Mouse (Mus musculus) intestine, embryonic 14.5 days (tissue): Measurements from ENCODE around the gene Ogg1. TPM values are rescaled to one million over a fixed set of nuclear protein-coding genes. Genes with fewer than 3 reads are reported as not detected.

ENCODE experiments used
- ATAC-seq: fragments of 200-750 bp; cut with Nextera tagmentation; replicated peaks from 2 replicates; pipeline ENCODE4 v1.8.0; 2017; ENCODE audit warnings: low read depth, moderate number of reproducible peaks, moderate TSS enrichment, moderate library complexity; ENCODE audit not compliant: low FRiP score, low TSS enrichment
- DNase-seq: peaks from one replicate; pipeline ENCODE4 v3.0.0-alpha.2; 2018; ENCODE audit warnings: low spot score
- H3K27ac ChIP-seq: fragments of 300-500 bp; sonication (generic); 2 replicates; pipeline ENCODE4 v1.5.1; 2014; ENCODE audit warnings: low read depth, mild to moderate bottlenecking, control low read depth
- H3K27me3 ChIP-seq: fragments of 300-500 bp; sonication (generic); replicated peaks from 2 replicates; pipeline ENCODE4 v1.6.1; 2014; ENCODE audit warnings: low read length, control low read depth; ENCODE audit not compliant: control insufficient read depth, insufficient read depth
- H3K36me3 ChIP-seq: fragments of 300-500 bp; sonication (generic); 2 replicates; pipeline ENCODE4 v1.6.1; 2014; ENCODE audit warnings: low read length, control low read depth; ENCODE audit not compliant: control insufficient read depth, insufficient read depth
- H3K4me1 ChIP-seq: fragments of 300-500 bp; sonication (generic); replicated peaks from 2 replicates; pipeline ENCODE4 v1.6.1; 2014; ENCODE audit warnings: low read length, control low read depth, mixed read lengths; ENCODE audit not compliant: control insufficient read depth, insufficient read depth
- H3K4me2 ChIP-seq: fragments of 300-500 bp; sonication (generic); 2 replicates; pipeline ENCODE4 v1.6.1; 2014; ENCODE audit warnings: low read length
- H3K4me3 ChIP-seq: fragments of 300-500 bp; sonication (generic); 2 replicates; pipeline ENCODE4 v1.5.1; 2014; ENCODE audit warnings: low read depth, low read length, control low read depth, mixed read lengths
- H3K9ac ChIP-seq: fragments of 300-500 bp; sonication (generic); 2 replicates; pipeline ENCODE4 v1.6.1; 2014; ENCODE audit warnings: mild to moderate bottlenecking, low read length
- H3K9me3 ChIP-seq: fragments of 300-500 bp; sonication (generic); 2 replicates; pipeline ENCODE4 v1.6.1; 2016; ENCODE audit warnings: low read length, control low read depth; ENCODE audit not compliant: control insufficient read depth
- WGBS: fragments of 180-500 bp; shearing (Covaris S2); extraction: QIAGEN DNeasy Blood & Tissue Kit; methylation state at CpG from one replicate; pipeline ENCODE4 v1.1.7; 2014; 5-methylcytosine and 5-hydroxymethylcytosine counted together
- polyA plus RNA-seq: library from polyadenylated mRNA; unstranded; fragments of >200 nt; fragmentation: Nextera tagmentation; extraction: Ambion mirVana; gene quantifications from 2 replicates; pipeline ENCODE4 v1.2.1, GENCODE M21; 2014

The Ogg1 gene
- polyA plus RNA-seq, 1 experiment from 2014 or later: 12.7 TPM

GRCm38 (mm10) chr6:113351161-113351560, 24.4 kb downstream of the Ogg1 start:
- DNase-seq (no peak), ATAC-seq (no peak)
- H3K36me3 ChIP-seq: no peaks in the 10 kb centered on the region
- H3K9ac ChIP-seq: no peak overlapping the region
- no peaks in the 10 kb centered on the region for H3K27me3 ChIP-seq
- H3K4me3 ChIP-seq: no peak overlapping the region
- peaks cover 5% of the 10 kb centered on the region; the same call in 1 of the 2 replicates for H3K4me1 ChIP-seq
- no peak overlapping the region for H3K4me2 ChIP-seq
- 70% methylated on average over 1 of the region's 1 CpGs for WGBS
- H3K9me3 ChIP-seq: no peaks in the 10 kb centered on the region
- no peak overlapping the region for H3K27ac ChIP-seq

- Histone ChIP-seq H3K9me3 (no peaks in the 10 kb centered on the region), H3K27ac (no peak overlapping the region), H3K4me1 (peaks cover 5% of the 10 kb centered on the region; the same call in 1 of the 2 replicates), H3K4me3 (no peak overlapping the region), H3K36me3 (no peaks in the 10 kb centered on the region), H3K9ac (no peak overlapping the region), H3K4me2 (no peak overlapping the region), H3K27me3 (no peaks in the 10 kb centered on the region)
- ATAC-seq (no peak), DNase-seq (no peak)
- WGBS: 52% methylated on average over 10 of the region's 10 CpGs
These were observed 24.9 kb downstream of the Ogg1 start for GRCm38 (mm10) chr6:113351653-113352052.

GRCm38 (mm10) chr6:113352820-113353219, 26.0 kb downstream of the Ogg1 start:
- Histone ChIP-seq H3K4me1 (peaks cover 5% of the 10 kb centered on the region; the same call in 1 of the 2 replicates), H3K4me2 (no peak overlapping the region), H3K4me3 (no peak overlapping the region), H3K36me3 (no peaks in the 10 kb centered on the region), H3K9me3 (no peaks in the 10 kb centered on the region), H3K27me3 (no peaks in the 10 kb centered on the region), H3K27ac (no peak overlapping the region), H3K9ac (no peak overlapping the region)
- WGBS: 70% methylated on average over 3 of the region's 3 CpGs
- ATAC-seq (no peak), DNase-seq (no peak)

GRCm38 (mm10) chr6:113353696-113354095, 26.9 kb downstream of the Ogg1 start:
- H3K9me3 ChIP-seq: no peaks in the 10 kb centered on the region
- no peaks in the 10 kb centered on the region for H3K27me3 ChIP-seq
- DNase-seq: no peak
- no peak overlapping the region for H3K4me3 ChIP-seq
- H3K9ac ChIP-seq: no peak overlapping the region
- no peak for ATAC-seq
- peaks cover 5% of the 10 kb centered on the region; the same call in 1 of the 2 replicates for H3K4me1 ChIP-seq
- H3K27ac ChIP-seq: no peak overlapping the region
- no peaks in the 10 kb centered on the region for H3K36me3 ChIP-seq
- 67% methylated on average over 3 of the region's 3 CpGs for WGBS
- H3K4me2 ChIP-seq: no peak overlapping the region

- Histone ChIP-seq H3K4me1 (no peaks in the 10 kb centered on the region), H3K36me3 (0 out of 2 replicates have a peak, but pooled peaks cover 6% of the 10 kb centered on the region), H3K27ac (no peak overlapping the region), H3K27me3 (no peaks in the 10 kb centered on the region), H3K9ac (no peak overlapping the region), H3K4me3 (no peak overlapping the region), H3K4me2 (no peak overlapping the region), H3K9me3 (no peaks in the 10 kb centered on the region)
- no peak for ATAC-seq
- 77% methylated on average over 4 of the region's 4 CpGs for WGBS
- DNase-seq: no peak
These were observed 34.7 kb downstream of the Ogg1 start for GRCm38 (mm10) chr6:113361476-113361875.

- ATAC-seq (no peak), DNase-seq (no peak)
- Histone ChIP-seq H3K9me3 (no peaks in the 10 kb centered on the region), H3K9ac (no peak overlapping the region), H3K36me3 (peaks cover 13% of the 10 kb centered on the region; the same call in 1 of the 2 replicates), H3K27ac (no peak overlapping the region), H3K4me1 (no peaks in the 10 kb centered on the region), H3K4me3 (no peak overlapping the region), H3K27me3 (no peaks in the 10 kb centered on the region), H3K4me2 (no peak overlapping the region)
- WGBS: 96% methylated on average over 1 of the region's 1 CpGs
These were observed 35.5 kb downstream of the Ogg1 start for GRCm38 (mm10) chr6:113362241-113362640.

- ATAC-seq (no peak), DNase-seq (no peak)
- Histone ChIP-seq H3K9me3 (no peaks in the 10 kb centered on the region), H3K9ac (no peak overlapping the region), H3K27me3 (no peaks in the 10 kb centered on the region), H3K4me3 (no peak overlapping the region), H3K4me1 (no peaks in the 10 kb centered on the region), H3K27ac (no peak overlapping the region), H3K36me3 (peaks cover 32% of the 10 kb centered on the region), H3K4me2 (no peak overlapping the region)
- WGBS: 70% methylated on average over 8 of the region's 8 CpGs
These were observed 37.9 kb downstream of the Ogg1 start for GRCm38 (mm10) chr6:113364518-113365135.

- Histone ChIP-seq H3K27me3 (no peaks in the 10 kb centered on the region), H3K4me3 (no peak overlapping the region), H3K36me3 (peaks cover 51% of the 10 kb centered on the region), H3K4me1 (no peaks in the 10 kb centered on the region), H3K27ac (no peak overlapping the region), H3K9ac (no peak overlapping the region), H3K9me3 (no peaks in the 10 kb centered on the region), H3K4me2 (no peak overlapping the region)
- WGBS: 91% methylated on average over 6 of the region's 6 CpGs
- DNase-seq (no peak), ATAC-seq (no peak)
These were observed 39.9 kb downstream of the Ogg1 start for GRCm38 (mm10) chr6:113366639-113367038.

- Histone ChIP-seq H3K4me3 (no peak overlapping the region), H3K4me2 (no peak overlapping the region), H3K27me3 (no peaks in the 10 kb centered on the region), H3K9me3 (no peaks in the 10 kb centered on the region), H3K9ac (no peak overlapping the region), H3K4me1 (no peaks in the 10 kb centered on the region), H3K27ac (no peak overlapping the region), H3K36me3 (peaks cover 60% of the 10 kb centered on the region)
- ATAC-seq (no peak), DNase-seq (no peak)
- WGBS: 95% methylated on average over 1 of the region's 1 CpGs
These were observed 40.8 kb downstream of the Ogg1 start for GRCm38 (mm10) chr6:113367574-113367973.
